Mouse (Mus musculus) retina, postnatal 1 day (tissue): ENCODE data around the gene Gm11172.
"Not testable (repeated sequence)": the region's sequence is repeated elsewhere in the genome, so short reads cannot be mapped to it uniquely, and the experiment has no call there.

ENCODE experiments used
- DNase-seq: peaks from one replicate; pipeline ENCODE4 v3.0.0-alpha.2; 2012

Gene Gm11172

DNA sequence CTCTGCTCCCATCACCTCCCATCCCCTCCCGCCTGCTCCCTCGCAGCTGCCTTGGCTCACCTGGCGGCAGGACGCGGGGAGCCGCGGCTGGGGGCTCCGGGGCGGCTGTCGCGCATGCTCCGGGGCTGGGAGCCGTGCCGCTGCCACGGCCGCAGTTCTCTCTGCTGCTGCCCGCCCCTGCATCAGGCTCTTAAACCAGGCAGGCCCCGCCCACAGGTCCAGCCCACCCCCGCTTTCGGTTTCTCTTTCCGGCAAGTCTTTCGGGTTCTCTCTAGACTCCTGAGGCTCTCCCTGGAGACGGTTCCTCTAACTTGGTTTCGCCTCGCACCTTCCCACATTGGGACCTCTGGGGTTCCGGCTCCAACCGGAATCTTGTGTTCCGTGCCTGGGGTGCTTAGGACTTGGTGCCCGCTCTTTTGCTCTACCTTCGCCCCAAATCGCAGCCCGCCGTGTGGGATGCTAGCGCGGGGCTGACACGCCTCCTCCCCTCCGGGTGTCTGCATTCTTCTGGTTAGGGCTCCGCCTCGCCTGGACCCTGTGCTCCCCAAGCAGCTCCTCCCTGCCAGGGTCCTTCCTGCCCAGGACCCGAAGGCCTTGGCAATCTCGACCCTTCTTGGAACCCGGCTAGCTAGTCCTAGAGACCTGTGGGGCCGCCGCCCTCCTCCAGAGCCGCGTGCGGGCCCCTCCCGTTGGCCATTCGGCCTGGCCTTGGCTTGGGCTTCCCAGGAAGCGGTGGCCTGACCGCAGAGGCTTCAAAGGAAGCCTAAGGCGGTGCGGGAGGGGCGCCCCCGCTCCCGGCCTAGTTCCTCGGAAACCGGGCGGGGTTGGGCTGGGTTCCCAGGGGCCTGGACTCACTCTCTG, 27.1 kb upstream of the Gm11172 start, which contains the start of gene Socs1:
Gene Socs1 (minus strand): TSS at position 166 of the 861 bp plus-strand sequence.
- peak; percentile 93 for DNase-seq

DNA sequence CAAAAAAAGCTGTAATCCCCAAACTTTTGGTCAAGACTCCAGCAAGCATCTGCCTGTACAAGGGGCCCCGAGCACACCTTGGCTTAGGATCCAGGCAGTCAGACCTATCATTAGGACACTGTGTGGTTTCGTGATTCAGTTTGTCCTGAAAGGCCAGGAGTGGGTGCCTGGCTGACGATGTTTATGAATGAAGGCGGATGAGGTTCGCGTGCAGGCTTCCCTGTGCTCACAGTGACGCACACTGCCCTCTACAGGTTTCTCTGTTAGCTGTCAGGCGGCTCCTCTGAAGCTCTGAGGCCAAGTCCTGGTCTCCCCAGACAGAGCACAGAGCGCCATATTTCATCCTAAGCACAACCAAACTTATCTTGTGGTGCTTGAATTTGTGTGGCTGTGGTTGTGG, 26.4 kb upstream of the Gm11172 start:
- DNase-seq, result peak; percentile 92

DNA sequence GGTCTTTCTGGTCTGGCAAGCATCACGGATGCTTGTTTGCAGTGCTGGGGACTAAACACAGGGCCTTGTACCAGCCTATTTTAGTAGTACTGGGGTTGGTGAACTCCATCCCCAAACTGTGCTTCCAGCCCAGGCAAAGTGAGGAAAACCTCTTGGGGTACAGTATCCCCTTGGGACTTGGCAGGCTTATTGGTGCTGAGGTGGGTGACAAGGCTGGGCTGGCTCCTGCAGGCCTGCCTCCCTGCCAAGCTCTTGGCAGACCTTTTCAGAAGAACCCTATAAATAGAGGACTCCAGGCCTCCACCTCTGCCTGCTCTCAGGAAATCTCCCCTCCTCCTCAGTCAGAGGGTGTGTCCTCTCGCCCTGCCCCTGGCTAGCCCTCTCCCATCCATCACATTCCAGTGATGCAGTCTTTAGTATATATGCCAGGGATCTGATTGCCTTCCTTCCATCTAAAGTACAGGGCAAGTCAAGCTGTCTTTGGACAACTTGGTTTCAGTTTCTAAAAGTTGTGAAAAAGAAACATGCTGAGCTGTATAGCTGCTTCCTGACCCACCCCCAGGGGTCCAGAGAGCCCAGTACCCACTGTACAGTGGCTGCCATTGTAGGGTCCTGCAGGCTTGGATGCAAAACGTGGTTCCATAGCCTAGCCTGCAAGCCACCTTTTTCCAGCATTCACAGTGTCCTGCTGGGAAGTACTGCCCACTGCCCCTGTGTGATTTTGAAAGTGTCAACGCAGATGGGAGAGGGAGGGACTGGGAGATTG, 25.8 kb upstream of the Gm11172 start:
- DNase-seq, result no peak

DNA sequence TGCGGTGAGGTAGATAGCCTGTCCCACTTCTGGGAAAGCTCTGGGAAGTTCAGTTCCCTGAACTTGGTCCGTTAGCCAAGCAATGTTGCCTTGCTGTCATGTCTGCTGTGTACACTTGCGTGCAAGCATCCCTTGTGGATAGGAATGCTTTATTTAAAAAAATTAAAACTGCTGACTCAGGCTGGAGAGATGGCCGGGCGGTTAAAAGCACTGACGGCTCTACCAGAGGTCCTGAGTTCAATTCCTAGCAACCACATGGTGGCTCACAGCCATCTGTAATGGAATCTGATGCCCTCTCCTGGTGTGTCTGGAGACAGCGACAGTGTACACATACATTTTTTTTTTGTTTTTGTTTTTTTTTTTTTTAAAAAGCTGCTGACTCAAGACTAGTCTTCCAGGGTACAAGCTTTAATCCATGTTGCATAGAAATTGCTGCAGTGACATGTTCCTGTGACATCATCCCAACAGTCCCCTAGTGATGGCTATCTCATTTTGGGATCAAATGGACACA, 25.1 kb upstream of the Gm11172 start:
- no peak for DNase-seq

DNA sequence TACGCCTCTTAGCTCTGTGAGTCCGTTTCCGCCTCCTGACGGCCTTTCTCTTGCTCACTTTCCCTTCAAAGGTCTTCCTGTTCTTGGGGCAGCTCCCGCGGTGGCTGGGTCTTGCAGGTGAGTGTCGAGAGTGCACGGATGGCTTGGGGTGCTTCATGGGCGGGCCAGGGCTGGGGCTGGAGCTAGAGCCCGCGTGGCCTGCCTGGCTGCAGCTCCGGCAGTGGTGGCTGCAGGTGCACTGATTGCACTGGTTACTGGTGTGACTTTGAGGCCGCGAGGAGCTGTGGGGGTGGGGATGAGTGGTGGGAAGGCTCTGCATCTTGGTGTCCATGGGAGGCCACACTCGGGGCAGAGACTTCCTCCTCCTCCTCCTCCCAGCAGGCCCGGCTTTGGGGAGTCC, 24.4 kb upstream of the Gm11172 start, which contains the start of gene Tnp2:
Gene Tnp2 (minus strand): TSS at position 390 of the 400 bp plus-strand sequence.
- DNase-seq, result no peak

DNA sequence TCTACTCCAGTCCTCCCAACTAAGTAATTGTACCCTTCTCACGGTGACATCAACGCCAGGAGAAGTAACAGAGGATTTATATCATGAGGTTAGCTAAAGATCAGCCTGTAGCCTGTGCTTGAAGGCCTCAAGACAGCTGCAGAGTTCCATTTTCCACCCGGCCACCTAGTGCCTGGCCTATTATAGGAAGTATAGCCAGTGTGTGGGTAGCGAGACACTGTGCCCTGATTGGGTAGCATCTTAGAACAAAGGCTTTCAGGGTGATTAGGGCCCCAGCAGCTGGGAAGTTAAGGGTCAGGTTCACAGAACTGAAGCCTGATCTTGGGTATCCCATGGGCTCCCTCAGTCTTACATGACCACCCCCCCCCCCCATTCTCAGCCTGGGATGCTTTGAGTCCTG, 23.8 kb upstream of the Gm11172 start:
- DNase-seq, result peak; percentile 51

DNA sequence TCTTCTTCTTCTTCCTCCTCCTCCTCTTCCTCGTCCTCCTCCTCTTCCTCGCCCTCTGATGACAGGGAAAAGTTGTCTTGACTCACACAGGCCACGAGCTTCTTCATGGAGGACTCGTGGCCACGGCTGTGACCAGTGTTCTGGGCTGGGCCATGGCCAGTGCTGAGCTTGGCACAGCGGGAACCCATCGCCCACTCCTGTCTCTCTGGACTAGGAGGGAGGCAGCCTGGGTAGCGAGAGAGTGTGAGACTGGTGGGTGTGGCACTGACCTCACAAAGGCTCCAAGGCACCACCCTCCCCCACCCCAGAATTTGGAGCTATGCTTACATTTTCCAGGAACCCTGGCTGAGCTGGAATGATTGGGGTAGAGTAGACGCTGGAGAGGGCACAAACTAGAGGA, 22.0 kb upstream of the Gm11172 start, which contains the start of gene Prm3:
Gene Prm3 (minus strand): TSS at position 213 of the 400 bp plus-strand sequence.
- no peak for DNase-seq

DNA sequence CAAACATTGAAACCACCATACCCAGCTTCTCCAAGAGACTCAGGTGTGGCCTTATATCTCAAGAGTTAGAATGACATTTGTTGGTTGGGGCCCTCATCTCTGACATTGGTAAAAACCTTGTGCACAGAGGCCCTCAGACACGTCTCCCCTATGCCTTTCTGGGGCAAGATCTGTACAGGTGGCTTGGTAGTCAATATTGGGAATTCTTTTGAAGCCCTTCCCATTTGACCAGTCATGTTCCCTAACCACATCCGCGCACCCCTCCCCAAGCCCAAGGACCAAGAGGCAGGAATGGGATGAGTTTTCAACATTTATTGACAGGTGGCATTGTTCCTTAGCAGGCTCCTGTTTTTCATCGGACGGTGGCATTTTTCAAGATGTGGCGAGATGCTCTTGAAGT, 16.7 kb upstream of the Gm11172 start, which contains the start of gene Prm2:
Gene Prm2 (minus strand): TSS at position 101 of the 400 bp plus-strand sequence.
- DNase-seq, result no peak

DNA sequence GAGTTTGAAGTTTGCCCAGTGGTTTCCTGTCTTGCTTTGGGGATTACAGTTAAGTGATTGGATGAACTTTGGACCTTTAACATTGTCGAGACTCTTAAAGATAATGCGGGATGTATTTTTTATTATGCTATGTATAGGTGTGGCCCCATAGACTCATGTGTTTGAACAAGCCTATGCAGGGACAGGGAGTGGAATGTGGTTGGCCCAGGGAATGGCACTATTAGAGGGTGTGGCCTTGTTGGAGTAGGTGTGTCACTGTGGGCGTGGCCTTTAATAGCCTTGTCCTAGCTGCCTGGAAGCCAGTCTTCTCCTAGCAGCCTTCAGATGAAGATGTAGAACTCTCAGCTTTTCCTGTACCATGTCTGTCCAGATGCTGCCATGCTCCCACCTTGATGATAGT, 10.3 kb upstream of the Gm11172 start:
- DNase-seq, result not testable (repeated sequence)

DNA sequence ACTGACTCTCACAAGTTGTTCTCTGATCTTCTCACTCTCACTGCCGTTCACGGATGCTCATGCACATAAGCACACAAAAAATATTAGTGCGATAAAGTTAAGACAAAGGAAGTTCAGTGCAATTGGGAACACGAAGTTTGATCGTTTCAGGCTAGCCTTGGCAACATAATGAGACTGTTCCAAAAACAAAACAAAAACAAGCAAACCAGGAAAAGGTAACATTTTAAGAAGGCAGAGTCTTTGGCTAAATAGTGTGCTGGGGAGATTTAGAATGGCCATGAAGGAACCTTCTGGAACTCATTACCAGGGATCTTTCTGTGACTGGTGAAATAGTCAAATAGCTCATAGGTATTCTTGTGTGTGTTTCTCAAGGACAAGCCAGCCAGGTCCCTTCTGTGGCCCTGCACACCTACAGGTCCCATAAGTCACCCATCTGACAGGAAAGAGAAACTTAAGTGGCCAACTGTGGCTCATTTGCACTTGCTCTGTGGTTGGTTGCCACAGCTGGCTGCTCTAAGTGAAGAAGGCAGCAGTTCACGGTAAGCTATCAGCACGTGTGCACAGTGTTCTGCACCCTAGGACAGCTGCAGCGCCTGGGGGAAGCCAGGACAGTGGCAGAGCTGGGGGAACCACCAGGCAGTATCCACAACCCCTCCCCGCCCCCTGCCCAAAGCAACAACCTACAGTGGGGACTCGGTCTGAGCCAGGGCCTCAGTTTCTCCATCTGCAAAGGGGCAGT, 6.8 kb upstream of the Gm11172 start, which contains the start of gene Prm1:
Gene Prm1 (minus strand): TSS at position 51 of the 739 bp plus-strand sequence.
- no peak for DNase-seq

DNA sequence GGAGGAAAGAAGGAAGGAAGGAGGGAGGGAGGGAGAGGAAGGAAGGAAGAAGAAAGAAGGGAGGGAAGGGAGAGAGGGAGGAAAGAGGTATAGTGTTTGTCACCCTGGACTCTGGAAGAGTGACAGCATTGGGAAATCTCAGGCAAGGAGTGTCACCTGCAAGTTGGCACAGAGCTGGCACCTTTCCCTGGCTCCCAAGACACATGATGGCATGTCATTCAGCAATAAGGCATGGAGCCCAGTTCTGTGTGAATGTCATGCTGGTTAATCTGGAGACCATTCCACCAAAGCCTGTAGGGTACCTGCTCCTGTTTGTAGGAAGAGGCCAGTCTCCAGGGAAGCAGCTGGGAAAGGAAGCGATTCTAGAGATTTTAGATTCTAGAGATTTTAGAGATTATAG, 2.3 kb upstream of the Gm11172 start:
- no peak for DNase-seq

DNA sequence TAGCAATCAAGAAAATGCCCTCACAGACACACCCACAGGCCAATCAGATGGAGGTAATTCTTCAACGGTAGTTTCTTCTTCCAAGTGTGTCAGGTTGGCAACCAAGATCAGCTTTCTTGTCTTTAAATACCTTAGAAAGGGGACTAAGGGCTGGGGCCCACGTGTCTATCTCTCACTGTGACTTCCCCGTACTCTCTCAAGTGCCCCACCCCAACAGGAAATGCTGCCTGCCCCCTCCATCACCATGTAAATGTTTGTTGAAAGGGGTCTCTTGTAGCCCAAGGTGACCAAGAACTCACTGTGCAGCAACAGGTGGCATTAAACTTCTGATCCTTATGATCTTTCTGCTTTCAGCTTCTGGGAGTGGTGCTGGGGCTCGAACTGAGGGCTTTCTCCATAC, 1.0 kb downstream of the Gm11172 start:
- DNase-seq, result no peak

DNA sequence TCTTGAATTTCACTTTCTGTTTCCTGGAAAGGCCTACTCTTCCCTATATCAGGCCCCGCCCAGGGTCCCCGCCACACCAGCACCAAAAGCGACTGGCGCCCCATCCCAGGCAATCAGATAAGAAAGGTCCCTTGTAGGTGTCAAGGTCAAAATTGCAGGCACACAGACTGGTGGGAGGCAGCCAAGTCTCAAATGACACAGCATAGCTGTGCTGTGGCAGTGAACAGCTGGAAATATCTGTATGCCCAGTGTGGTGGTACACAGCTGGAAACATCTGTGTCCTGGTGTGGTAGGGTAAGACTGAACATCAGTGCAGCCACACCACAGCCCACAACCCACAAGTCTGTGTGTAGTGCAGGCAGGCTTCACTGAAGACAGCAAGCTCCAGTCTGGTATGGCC, 2.1 kb downstream of the Gm11172 start:
- no peak for DNase-seq

DNA sequence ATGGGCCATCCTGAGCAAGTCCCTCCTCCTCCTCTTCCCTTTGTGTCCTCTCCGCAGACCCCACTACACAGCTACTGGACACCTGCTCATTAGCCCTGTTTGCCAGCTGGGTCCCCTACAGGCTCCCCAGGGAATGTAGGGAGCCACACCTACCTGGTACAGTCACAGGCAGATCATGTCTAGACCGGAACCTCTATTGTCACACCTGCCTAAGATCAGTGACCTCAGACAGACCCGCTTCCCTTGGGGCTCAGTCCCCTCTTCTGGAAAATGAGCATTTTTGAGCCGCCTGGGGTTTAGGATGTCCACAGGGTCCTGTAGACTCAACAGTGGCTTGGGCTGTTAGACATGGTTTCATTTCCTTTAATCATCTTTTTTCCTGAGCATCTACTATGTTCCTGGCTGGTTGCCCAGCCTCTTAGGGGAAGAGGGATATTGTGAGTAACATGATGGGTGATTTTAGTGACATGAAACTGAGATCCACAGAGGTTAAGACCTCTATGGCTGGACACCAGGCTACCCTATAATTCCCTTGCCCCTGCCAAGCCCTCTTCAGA, 5.9 kb downstream of the Gm11172 start:
- no peak for DNase-seq

DNA sequence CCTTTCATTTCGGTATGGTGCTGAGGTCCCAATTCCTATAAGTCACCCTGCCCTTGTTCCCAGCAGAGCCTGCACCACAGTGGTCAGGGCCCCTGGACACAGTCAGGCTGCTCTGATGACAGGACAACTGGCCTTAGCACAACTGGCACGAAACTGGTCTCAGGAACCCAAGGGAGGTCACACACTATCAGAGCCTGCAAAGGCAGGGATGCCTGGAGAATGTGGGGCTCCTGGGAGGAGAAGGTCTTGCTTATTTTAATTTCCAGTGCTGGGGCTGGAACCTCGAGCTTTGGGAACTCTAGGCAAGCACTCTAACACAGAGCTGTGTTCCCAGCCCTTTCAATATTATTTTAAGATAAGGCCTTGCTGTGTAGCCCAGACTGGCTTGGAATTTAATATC, 7.3 kb downstream of the Gm11172 start:
- no peak for DNase-seq

DNA sequence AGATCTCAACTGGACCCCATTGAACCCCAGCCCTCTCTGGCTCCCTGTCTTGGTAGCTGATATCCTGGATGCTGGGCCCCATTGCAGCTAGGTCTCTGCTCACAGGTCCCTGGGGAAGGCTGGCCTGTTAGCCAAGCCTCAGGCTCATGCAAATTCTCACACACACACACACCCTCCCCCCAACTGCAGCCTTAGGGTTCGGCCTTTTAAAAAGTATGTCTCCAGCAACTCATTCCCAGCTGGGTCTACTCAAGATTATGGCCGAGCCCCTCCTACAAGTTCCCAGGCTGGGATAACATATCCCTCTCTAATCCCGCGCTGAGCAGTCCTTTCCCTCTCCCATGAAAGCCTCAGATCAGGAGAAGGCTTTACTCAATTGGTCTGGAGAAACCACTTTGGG, 8.7 kb downstream of the Gm11172 start:
- no peak for DNase-seq

DNA sequence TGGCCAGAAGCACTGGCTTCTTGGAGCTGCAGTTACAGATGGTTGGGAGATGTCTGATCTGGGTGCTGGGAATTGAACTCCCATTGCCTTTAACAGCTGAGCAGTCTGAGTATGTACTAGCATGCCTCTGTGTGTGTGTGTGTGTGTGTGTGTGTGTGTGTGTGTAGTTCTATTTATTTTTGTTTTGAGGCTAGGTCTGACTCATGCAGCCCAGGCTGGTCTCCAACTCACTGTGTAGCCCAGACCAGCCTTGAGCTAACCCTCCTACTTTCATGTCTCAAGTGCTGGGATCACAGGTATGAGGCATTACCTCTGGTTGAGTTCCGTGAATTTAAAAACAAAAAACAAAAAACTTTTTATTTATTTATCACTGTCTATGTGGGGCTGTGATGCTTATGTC, 11.8 kb downstream of the Gm11172 start:
- DNase-seq, result no peak

DNA sequence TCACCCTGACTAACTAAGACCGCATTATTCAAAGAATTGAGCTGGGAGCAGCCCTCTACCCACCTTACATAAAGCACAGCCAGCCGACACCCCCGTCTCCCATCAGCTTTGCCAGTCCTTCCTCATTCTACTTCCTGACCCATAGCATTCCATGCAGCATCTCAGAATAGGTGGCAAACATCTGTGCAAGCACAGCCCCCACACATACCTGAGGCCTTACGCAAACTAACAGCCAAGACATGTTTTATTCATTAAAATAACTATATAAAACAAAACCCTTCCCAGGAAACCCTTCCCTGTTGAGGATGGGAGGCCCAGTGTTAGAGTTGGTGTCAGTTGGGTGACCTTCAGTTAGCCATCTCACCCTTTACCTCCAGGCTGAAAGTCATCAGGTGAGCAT, 13.1 kb downstream of the Gm11172 start:
- no peak for DNase-seq

DNA sequence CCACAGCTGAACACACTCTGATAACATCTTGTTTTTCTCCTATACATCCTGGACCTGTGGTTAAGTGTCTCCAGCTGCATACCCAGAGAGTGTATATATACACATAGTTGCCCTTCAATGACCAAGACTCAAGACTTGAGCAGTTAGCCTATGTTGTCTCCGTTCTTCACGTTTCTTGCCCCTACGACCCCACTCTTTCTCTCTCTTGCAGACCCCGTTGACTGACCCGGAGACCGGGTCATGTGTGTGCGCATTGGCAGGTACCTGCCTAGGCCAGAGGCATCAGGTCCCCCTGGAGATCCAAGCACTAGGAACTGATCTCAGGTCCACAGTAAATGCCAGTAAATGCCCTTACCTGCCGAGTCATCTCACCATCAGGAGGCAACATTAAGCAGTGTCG, 14.6 kb downstream of the Gm11172 start:
- DNase-seq, result no peak

DNA sequence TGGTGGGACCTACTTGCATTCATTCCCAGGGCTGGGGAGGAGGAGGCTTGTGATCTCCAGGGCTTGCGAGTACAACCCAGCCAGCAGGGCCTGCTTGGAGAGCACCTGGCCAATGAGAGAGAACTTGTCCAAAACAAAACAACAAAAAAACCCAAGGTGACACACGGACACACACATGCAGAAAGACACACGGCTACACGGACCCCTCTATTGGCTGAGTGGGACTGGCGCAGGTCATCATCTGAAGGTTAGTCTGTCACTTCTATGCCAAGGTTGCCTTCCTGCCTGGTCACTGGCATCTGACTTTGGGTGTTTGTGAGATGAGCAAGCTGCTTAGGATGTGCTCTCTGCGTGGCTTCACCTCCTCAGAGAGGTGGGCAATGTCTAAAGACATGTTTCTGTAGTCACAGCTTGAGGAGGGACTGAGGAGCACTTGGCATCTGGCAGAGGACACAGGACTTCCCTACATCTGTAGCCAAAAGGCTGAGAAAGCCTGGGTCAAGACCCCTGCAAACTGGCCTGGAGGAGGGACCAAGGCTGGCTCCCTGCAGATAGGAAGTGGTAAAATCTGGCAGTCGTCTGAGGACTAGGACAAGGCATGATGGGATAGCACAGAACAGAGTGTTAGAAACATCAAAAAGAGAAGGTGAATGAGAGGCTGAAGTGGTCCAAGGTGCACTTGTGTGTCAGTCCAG, 15.2 kb downstream of the Gm11172 start:
- no peak for DNase-seq

DNA sequence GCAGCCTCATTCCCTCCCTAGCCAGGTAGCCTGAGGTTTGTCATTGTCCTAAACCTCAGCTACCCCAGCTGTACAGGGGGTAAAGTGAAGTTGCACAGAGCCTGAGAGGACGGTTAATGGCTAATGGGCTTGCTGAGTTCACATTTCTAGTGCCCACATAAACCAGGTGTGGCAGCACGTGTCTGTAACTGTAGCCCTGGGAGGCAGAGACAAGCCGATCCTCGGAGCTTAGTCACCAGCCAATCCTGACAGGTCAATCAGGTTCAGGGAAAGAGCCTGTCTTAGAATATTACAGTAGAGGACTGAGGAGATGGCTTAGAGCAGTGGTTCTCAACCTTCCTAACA, 15.7 kb downstream of the Gm11172 start:
- DNase-seq, result no peak

DNA sequence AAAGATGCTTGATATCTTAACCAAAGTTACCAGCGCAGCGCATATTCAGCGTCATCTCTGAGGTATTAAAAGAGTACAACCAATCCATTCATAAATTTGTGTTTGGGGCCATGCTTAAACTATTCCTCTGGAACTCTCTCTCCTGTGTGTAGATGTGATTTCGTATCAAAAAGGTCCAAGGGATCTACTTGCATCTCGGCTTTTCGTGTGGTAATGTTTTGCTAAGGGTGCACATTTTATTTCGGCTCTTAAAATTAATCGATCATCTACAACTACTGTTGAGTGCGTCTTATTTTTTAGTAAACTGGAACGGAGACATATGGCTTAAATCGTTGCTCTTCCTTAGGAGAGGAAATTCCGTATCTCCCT, 21.8 kb downstream of the Gm11172 start:
- DNase-seq, result no peak
